Mouse (Mus musculus): ENCODE results near the gene Hist1h4c.
"Not testable (repeated sequence)": the region's sequence is repeated elsewhere in the genome, so short reads cannot be mapped to it uniquely, and the experiment has no call there.

DNA sequence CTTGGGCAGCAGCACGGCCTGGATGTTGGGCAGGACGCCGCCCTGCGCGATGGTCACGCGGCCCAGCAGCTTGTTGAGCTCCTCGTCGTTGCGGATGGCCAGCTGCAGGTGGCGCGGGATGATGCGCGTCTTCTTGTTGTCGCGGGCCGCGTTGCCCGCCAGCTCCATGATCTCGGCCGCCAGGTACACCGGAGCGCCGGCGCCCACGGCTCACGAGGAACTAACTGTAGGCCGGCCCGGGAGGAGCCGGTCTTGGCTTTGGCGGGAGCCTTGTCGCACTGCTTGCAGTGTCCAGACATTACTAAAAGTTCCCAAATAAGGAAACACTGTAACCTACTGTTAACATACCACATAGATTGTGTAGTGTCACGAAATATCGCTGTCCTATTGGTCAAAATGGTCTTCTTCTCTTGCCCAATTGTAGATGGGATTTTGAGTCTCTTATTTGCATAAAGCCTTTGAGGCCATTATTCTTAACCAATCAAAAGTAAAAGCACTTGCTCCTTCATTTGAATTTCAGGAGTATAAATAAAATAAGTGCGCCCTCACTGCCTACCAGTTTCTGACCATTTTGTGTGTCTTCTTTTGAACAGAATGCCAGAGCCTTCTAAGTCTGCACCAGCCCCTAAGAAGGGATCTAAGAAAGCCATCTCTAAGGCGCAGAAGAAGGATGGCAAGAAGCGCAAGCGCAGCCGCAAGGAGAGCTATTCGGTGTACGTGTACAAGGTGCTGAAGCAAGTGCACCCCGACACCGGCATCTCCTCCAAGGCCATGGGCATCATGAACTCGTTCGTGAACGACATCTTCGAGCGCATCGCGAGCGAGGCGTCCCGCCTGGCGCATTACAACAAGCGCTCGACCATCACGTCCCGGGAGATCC lies 48.2 kb upstream of the Hist1h4c start, which contains the start of gene Hist1h2bb:
- TF ChIP-seq CTCF (conservative IDR thresholded peaks at IDR 0.05; ENCODE audit: low read length); POU5F1 (IDR thresholded peaks at IDR 0.05; ENCODE audit: borderline replicate concordance, low read length); NANOG (IDR thresholded peaks at IDR 0.05; ENCODE audit: borderline replicate concordance, low read length): not testable (repeated sequence)

Measured in E14TG2a.4 (cell line).